Mouse (Mus musculus) megakaryocyte, embryonic 14.5 days (primary cell): Measurements from ENCODE around the gene Psmb2.

Source experiments
- FLI1 ChIP-seq: IDR thresholded peaks from 2 replicates; pipeline ENCODE4 v1.6.1; 2012; ENCODE audit warnings: low read length, inconsistent platforms, mixed read lengths
- GATA1 ChIP-seq: IDR thresholded peaks from 3 replicates; pipeline ENCODE4 v1.6.1; 2012; ENCODE audit warnings: mixed read lengths, low read length, inconsistent platforms, borderline replicate concordance

GRCm38 (mm10) chr4:126739966-126740676 is 62.7 kb downstream of the Psmb2 start:
- TF ChIP-seq GATA1 (no peak), FLI1 (no peak)
